Mouse (Mus musculus): ENCODE data around the gene Gcgr. TPM values are rescaled to one million over a fixed set of nuclear protein-coding genes. Genes with fewer than 3 reads are reported as not detected.

Gcgr gene
- total and polyA plus RNA-seq, 3 experiments = not detected

DNA sequence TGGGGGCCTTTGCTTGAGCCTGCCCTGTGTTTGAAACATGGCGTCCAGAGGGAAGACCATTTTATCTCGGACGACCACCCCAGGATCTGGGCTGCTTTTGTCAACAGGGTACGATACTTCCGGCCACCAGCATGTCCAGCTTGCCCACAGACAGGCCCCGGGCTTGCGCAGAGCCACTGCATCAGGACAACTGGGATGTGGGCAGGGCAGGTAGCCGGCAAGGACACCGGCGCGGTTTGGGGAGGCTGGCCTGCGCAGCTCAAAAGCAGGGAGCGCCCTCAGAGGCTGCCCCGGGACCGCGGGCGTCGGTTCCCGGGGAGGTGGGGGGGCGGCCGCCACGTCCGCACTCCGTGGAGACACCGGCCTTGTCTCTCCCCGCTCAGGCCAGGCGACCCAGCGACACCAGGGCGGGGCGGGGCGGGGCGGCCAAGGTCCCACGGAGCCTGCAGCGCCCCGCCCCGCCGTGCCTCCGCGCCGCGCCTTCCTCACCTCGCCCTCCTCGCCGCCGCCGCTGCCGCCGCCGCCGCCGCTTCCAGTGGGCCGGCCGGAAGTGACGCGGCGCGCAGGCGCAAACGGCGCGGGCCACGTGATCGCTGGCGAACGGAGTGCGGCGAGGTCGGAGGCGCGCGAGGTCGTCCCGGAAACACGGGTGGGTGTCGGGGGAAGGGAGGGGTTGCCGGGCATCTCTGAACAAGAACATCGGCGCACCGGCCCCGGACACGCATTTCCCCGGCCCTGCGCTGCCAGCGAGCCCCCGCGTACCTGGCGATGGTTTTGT is 18.9 kb downstream of the Gcgr start, which contains the start of gene Mcrip1:
TSS of gene Mcrip1 (minus strand) at position 560 of the 778 bp plus-strand sequence.
- TF ChIP-seq ELF1 (IDR thresholded peaks at IDR 0.05; ENCODE audit: low read depth, low read length) (peak; percentile 78), POLR2AphosphoS2 (IDR thresholded peaks at IDR 0.05; ENCODE audit: low read length) (peak; percentile 75), NELFE (IDR thresholded peaks at IDR 0.05; ENCODE audit: low read depth, low read length) (peak; percentile 91), MYC (IDR thresholded peaks at IDR 0.05; ENCODE audit: low read depth, low read length) (peak; percentile 71; the same call in 1 of the 2 replicates), GABPA (IDR thresholded peaks at IDR 0.05; ENCODE audit: low read depth, low read length) (no peak), POLR2AphosphoS5 (IDR thresholded peaks at IDR 0.05; ENCODE audit: borderline replicate concordance, low read depth, low read length) (no peak), NRF1 (IDR thresholded peaks at IDR 0.05; ENCODE audit: insufficient read depth, low read depth, low read length, poor library complexity, severe bottlenecking) (peak; percentile 81), MXI1 (IDR thresholded peaks at IDR 0.05; ENCODE audit: low read depth, low read length) (peak; percentile 80), ZMIZ1 (IDR thresholded peaks at IDR 0.05; ENCODE audit: low read depth, low read length) (peak; percentile 88), HCFC1 (IDR thresholded peaks at IDR 0.05; ENCODE audit: low read depth, low read length) (peak; percentile 84), EP300 (IDR thresholded peaks at IDR 0.05; ENCODE audit: low read depth in 1 of 2, low read length in 2 of 2) (peak in 1 of 2 experiments; percentile 51; a peak in 2 of 4 replicates), MAZ (IDR thresholded peaks at IDR 0.05; ENCODE audit: low read depth, low read length) (peak; percentile 88; the same call in 1 of the 2 replicates), ETS1 (IDR thresholded peaks at IDR 0.05; ENCODE audit: low read depth, low read length) (0 out of 2 replicates have a peak, but pooled peaks have one; percentile 43), MAX (IDR thresholded peaks at IDR 0.05; ENCODE audit: low read length) (peak; percentile 99), POLR2A (IDR thresholded peaks at IDR 0.05; ENCODE audit: control insufficient read depth in 1 of 2, insufficient read depth in 1 of 2, low read depth in 1 of 2, low read length in 2 of 2, poor library complexity in 1 of 2) (peak; percentile 30 to 87; a peak in 2 of 4 replicates), SIN3A (IDR thresholded peaks at IDR 0.05; ENCODE audit: low read length) (peak; percentile 78), ZKSCAN1 (IDR thresholded peaks at IDR 0.05; ENCODE audit: low read depth, low read length) (no peak), UBTF (IDR thresholded peaks at IDR 0.05; ENCODE audit: borderline replicate concordance, insufficient read depth, low read depth, low read length) (no peak), USF2 (IDR thresholded peaks at IDR 0.05; ENCODE audit: borderline replicate concordance in 1 of 2, insufficient read depth in 1 of 2, low read depth in 1 of 2, low read length in 2 of 2) (peak in 1 of 2 experiments; percentile 83; a peak in 2 of 4 replicates), SMC3 (IDR thresholded peaks at IDR 0.05; ENCODE audit: low read depth, low read length) (no peak), ZC3H11A (IDR thresholded peaks at IDR 0.05; ENCODE audit: low read depth, low read length) (no peak), USF1 (IDR thresholded peaks at IDR 0.05; ENCODE audit: low read depth, low read length) (peak; percentile 97), TCF12 (IDR thresholded peaks at IDR 0.05; ENCODE audit: low read depth, low read length) (peak; percentile 71), MYB (IDR thresholded peaks at IDR 0.05; ENCODE audit: low read depth, low read length) (no peak)
- Histone ChIP-seq H3K9me3 (replicated peaks; ENCODE audit: insufficient read depth, low read length) (no peaks in the 10 kb centered on the region), H3K9ac (ENCODE audit: control insufficient read depth, low read depth, low read length, poor library complexity, severe bottlenecking) (peak within 1 kb of the TSS; percentile 96), H3K36me3 (ENCODE audit: control insufficient read depth in 1 of 2, insufficient read depth in 2 of 2, low read length in 2 of 2) (peaks cover 0 to 8% of the 10 kb centered on the region in 2 experiments; a peak in 2 of 4 replicates), H3K4me3 (ENCODE audit: control insufficient read depth in 1 of 2, insufficient read depth in 1 of 2, low read depth in 2 of 2, low read length in 2 of 2) (peak within 1 kb of the TSS; percentile 75 to 97), H3K27me3 (ENCODE audit: control insufficient read depth in 1 of 2, insufficient read depth in 2 of 2, low read length in 2 of 2) (no peaks in the 10 kb centered on the region), H3K4me1 (ENCODE audit: control insufficient read depth in 1 of 2, insufficient read depth in 2 of 2, low read length in 2 of 2) (peaks cover 7 to 19% of the 10 kb centered on the region in 2 experiments), H3K27ac (ENCODE audit: control insufficient read depth, low read depth, low read length) (peak within 1 kb of the TSS; percentile 64), H3K79me2 (ENCODE audit: control insufficient read depth, insufficient read depth, low read length, poor library complexity) (peaks cover 14% of the 10 kb centered on the region)
- peak; percentile 95 for DNase-seq (ENCODE audit: low read depth, low spot score)

All from MEL (cell line).